Mouse (Mus musculus): ENCODE data around the gene 4632433K11Rik. TPM values are rescaled to one million over a fixed set of nuclear protein-coding genes. Genes with fewer than 3 reads are reported as not detected.

Gene 4632433K11Rik
- polyA plus RNA-seq, 1 experiment from 2014 or later: not detected

GRCm38 (mm10) chr7:5080815-5081214 is 46.9 kb downstream of the 4632433K11Rik start:
- peak overlapping the region; percentile 99 for H3K4me3 ChIP-seq
- H3K4me1 ChIP-seq: peaks cover 28% of the 10 kb centered on the region
- H3K4me2 ChIP-seq: peak overlapping the region; percentile 77
- H3K9me3 ChIP-seq: no peaks in the 10 kb centered on the region
- ATAC-seq (ENCODE audit: insufficient number of reproducible peaks, low FRiP score, low TSS enrichment, low read depth): no peak
- H3K9ac ChIP-seq: peak overlapping the region; percentile 98
- H3K27ac ChIP-seq: peak overlapping the region; percentile 92
- no peaks in the 10 kb centered on the region for H3K27me3 ChIP-seq
- WGBS: 5% methylated on average over 6 of the region's 6 CpGs
- H3K36me3 ChIP-seq: peaks cover 50% of the 10 kb centered on the region

DNA sequence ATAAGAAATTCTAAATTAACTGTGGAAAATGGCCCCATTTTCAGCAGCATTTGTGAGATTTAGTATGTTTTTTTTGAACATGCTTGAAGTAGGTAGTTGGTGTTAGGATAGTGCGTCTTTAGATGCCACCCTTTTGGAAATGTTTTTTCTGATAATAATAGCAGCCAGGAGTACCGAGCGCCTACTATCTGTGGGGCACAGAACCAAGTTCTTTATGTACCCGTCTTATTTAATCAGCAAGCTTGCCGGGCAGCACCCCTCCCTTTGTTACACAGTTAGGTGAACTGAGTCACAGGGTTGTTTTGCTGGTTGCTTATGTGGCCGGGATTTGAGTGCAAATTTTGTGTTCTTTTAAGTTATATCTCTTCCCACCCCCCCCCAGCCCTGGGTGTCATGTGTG is 47.3 kb downstream of the 4632433K11Rik start:
- Histone ChIP-seq H3K4me2 (peak overlapping the region; percentile 77), H3K9me3 (no peaks in the 10 kb centered on the region), H3K27me3 (no peaks in the 10 kb centered on the region), H3K4me1 (peaks cover 28% of the 10 kb centered on the region), H3K36me3 (peaks cover 47% of the 10 kb centered on the region), H3K4me3 (peak overlapping the region; percentile 99), H3K9ac (0 out of 2 replicates have a peak overlapping the region, but pooled peaks have one; percentile 7), H3K27ac (no peak overlapping the region)
- whole genome bisulfite sequencing: 70% methylated on average over 6 of the region's 6 CpGs
- no peak for ATAC-seq (ENCODE audit: insufficient number of reproducible peaks, low FRiP score, low TSS enrichment, low read depth)

- Histone ChIP-seq H3K36me3 (peaks cover 44% of the 10 kb centered on the region), H3K4me2 (no peak overlapping the region), H3K9ac (0 out of 2 replicates have a peak overlapping the region, but pooled peaks have one; percentile 7), H3K4me3 (no peak overlapping the region), H3K9me3 (no peaks in the 10 kb centered on the region), H3K4me1 (peaks cover 29% of the 10 kb centered on the region), H3K27ac (no peak overlapping the region), H3K27me3 (no peaks in the 10 kb centered on the region)
- no peak for ATAC-seq (ENCODE audit: insufficient number of reproducible peaks, low FRiP score, low TSS enrichment, low read depth)
- WGBS: 97% methylated on average over 2 of the region's 2 CpGs
These were observed 48.0 kb downstream of the 4632433K11Rik start for GRCm38 (mm10) chr7:5081939-5082338.

DNA sequence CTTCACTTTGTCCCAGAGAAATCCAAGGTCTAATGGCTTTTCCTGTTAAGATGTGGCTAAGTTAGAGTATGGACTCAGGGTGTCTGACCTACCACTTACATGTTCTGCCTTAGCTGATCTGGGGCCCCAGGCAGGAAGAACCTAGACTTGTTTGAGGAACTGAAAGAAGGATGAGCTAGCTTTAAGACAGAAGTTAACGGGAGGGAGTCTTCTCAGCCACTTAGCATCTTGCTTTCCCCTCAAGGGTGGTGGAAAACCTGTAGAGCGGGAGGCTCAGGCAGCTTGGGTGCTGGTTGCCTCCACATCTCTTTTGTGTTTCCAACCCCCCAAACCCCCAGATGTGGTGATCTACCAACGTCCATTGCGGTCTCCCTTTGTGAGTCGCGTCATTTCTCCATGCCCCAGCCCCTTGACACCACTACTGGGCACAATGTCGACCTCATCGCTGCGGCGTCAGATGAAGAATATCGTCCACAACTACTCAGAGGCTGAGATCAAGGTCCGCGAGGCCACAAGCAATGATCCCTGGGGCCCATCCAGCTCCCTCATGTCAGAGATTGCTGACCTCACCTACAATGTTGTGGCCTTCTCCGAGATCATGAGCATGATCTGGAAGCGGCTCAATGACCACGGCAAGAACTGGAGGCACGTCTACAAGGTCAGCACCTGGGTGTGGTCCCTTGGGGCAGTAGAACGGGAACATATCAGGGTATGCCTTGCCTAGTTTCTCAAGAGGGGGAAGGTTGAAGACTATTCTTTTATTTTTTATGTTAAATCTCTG is 49.6 kb downstream of the 4632433K11Rik start:
- no peaks in the 10 kb centered on the region for H3K27me3 ChIP-seq
- peaks cover 33% of the 10 kb centered on the region for H3K36me3 ChIP-seq
- no peak overlapping the region for H3K9ac ChIP-seq
- WGBS: 91% methylated on average over 18 of the region's 18 CpGs
- no peaks in the 10 kb centered on the region for H3K9me3 ChIP-seq
- no peak for ATAC-seq (ENCODE audit: insufficient number of reproducible peaks, low FRiP score, low TSS enrichment, low read depth)
- H3K4me3 ChIP-seq: no peak overlapping the region
- H3K4me1 ChIP-seq: peaks cover 31% of the 10 kb centered on the region
- no peak overlapping the region for H3K27ac ChIP-seq
- H3K4me2 ChIP-seq: no peak overlapping the region

Other genes with a start within 250 kb of the 4632433K11Rik start
- 14.1 and 15.7 TPM in 2 replicates for gene Tmem238, start 244.5 kb upstream of the 4632433K11Rik start, polyA plus RNA-seq (2015; fragmentation: Nextera tagmentation; extraction: Ambion mirVana)
- 298 and 362 TPM in 2 replicates for gene Rpl28, start 241.2 kb upstream of the 4632433K11Rik start, polyA plus RNA-seq (2015; fragmentation: Nextera tagmentation; extraction: Ambion mirVana)
- 270 and 282 TPM in 2 replicates for gene Ube2s, start 221.5 kb upstream of the 4632433K11Rik start, polyA plus RNA-seq (2015; fragmentation: Nextera tagmentation; extraction: Ambion mirVana)
- 0.32 and 0.46 TPM in 2 replicates for gene Shisa7, start 189.4 kb upstream of the 4632433K11Rik start, polyA plus RNA-seq (2015; fragmentation: Nextera tagmentation; extraction: Ambion mirVana)
- 12.7 and 12.9 TPM in 2 replicates for gene Isoc2b, start 163.9 kb upstream of the 4632433K11Rik start, polyA plus RNA-seq (2015; fragmentation: Nextera tagmentation; extraction: Ambion mirVana)
- gene Isoc2a, start 157.0 kb upstream of the 4632433K11Rik start, polyA plus RNA-seq (2015; fragmentation: Nextera tagmentation; extraction: Ambion mirVana): 0.86 and 1.0 TPM in 2 replicates
- 0.17 TPM in 1 of 2 replicates, not detected in the other for gene Gm36210, start 127.6 kb upstream of the 4632433K11Rik start, polyA plus RNA-seq (2015; fragmentation: Nextera tagmentation; extraction: Ambion mirVana)
- gene Zfp628, start 118.9 kb upstream of the 4632433K11Rik start, polyA plus RNA-seq (2015; fragmentation: Nextera tagmentation; extraction: Ambion mirVana): 3.4 TPM in 2 replicates
- gene Nat14, start 112.1 kb upstream of the 4632433K11Rik start, polyA plus RNA-seq (2015; fragmentation: Nextera tagmentation; extraction: Ambion mirVana): 2.5 and 3.7 TPM in 2 replicates
- 15.6 and 21.9 TPM in 2 replicates for gene Ssc5d, start 108.3 kb upstream of the 4632433K11Rik start, polyA plus RNA-seq (2015; fragmentation: Nextera tagmentation; extraction: Ambion mirVana)
- gene Sbk2, start 69.7 kb upstream of the 4632433K11Rik start, polyA plus RNA-seq (2015; fragmentation: Nextera tagmentation; extraction: Ambion mirVana): 0.73 and 0.74 TPM in 2 replicates
- gene Sbk3, start 63.0 kb upstream of the 4632433K11Rik start, polyA plus RNA-seq (2015; fragmentation: Nextera tagmentation; extraction: Ambion mirVana): not detected in 2 replicates
- 25.4 and 29.1 TPM in 2 replicates for gene Zfp579, start 38.0 kb upstream of the 4632433K11Rik start, polyA plus RNA-seq (2015; fragmentation: Nextera tagmentation; extraction: Ambion mirVana)
- 14.5 and 15.0 TPM in 2 replicates for gene Zfp524, start 19.7 kb upstream of the 4632433K11Rik start, polyA plus RNA-seq (2015; fragmentation: Nextera tagmentation; extraction: Ambion mirVana)
- gene Fiz1, start 19.4 kb upstream of the 4632433K11Rik start, polyA plus RNA-seq (2015; fragmentation: Nextera tagmentation; extraction: Ambion mirVana): 37.7 and 38.6 TPM in 2 replicates
- 1.7 TPM in 1 of 2 replicates, not detected in the other for gene Gm44973, start 18.6 kb upstream of the 4632433K11Rik start, polyA plus RNA-seq (2015; fragmentation: Nextera tagmentation; extraction: Ambion mirVana)
- gene Zfp865, start 13.7 kb upstream of the 4632433K11Rik start, polyA plus RNA-seq (2015; fragmentation: Nextera tagmentation; extraction: Ambion mirVana): 4.9 and 6.3 TPM in 2 replicates
- gene Ccdc106, start 13.6 kb upstream of the 4632433K11Rik start, polyA plus RNA-seq (2015; fragmentation: Nextera tagmentation; extraction: Ambion mirVana): 31.0 and 37.3 TPM in 2 replicates
- 5.9 and 7.1 TPM in 2 replicates for gene Zfp784, start 4.3 kb downstream of the 4632433K11Rik start, polyA plus RNA-seq (2015; fragmentation: Nextera tagmentation; extraction: Ambion mirVana)
- gene Zfp580, start 17.4 kb downstream of the 4632433K11Rik start, polyA plus RNA-seq (2015; fragmentation: Nextera tagmentation; extraction: Ambion mirVana): 32.0 and 33.8 TPM in 2 replicates
- gene U2af2, start 28.0 kb downstream of the 4632433K11Rik start, polyA plus RNA-seq (2015; fragmentation: Nextera tagmentation; extraction: Ambion mirVana): 103 and 117 TPM in 2 replicates
- gene Epn1, start 46.1 kb downstream of the 4632433K11Rik start, polyA plus RNA-seq (2015; fragmentation: Nextera tagmentation; extraction: Ambion mirVana): 59.8 and 63.0 TPM in 2 replicates
- gene Rfpl4, start 82.8 kb downstream of the 4632433K11Rik start, polyA plus RNA-seq (2015; fragmentation: Nextera tagmentation; extraction: Ambion mirVana): not detected in 2 replicates
- 0.59 and 0.63 TPM in 2 replicates for gene Rasl2-9, start 91.8 kb downstream of the 4632433K11Rik start, polyA plus RNA-seq (2015; fragmentation: Nextera tagmentation; extraction: Ambion mirVana)
- gene Vmn1r55, start 115.6 kb downstream of the 4632433K11Rik start, polyA plus RNA-seq (2015; fragmentation: Nextera tagmentation; extraction: Ambion mirVana): not detected in 2 replicates
- gene Vmn1r56, start 162.6 kb downstream of the 4632433K11Rik start, polyA plus RNA-seq (2015; fragmentation: Nextera tagmentation; extraction: Ambion mirVana): not detected in 2 replicates
- gene Vmn1r57, start 184.4 kb downstream of the 4632433K11Rik start, polyA plus RNA-seq (2015; fragmentation: Nextera tagmentation; extraction: Ambion mirVana): not detected in 2 replicates

Measured in limb, embryonic 15.5 days (tissue).